Mouse (Mus musculus) heart, postnatal 14 days (tissue): Measurements from ENCODE around the gene Hdc. TPM values are rescaled to one million over a fixed set of nuclear protein-coding genes. Genes with fewer than 3 reads are reported as not detected.
A peak's percentile ranks its signal among the peaks of the same experiment; 100 is the strongest.

Source experiments
- DNase-seq, 2 experiments: peaks; one replicate each; pipeline ENCODE4 v3.0.0; 2021 to 2022
- intact Hi-C: fragments of 180-260 bp; cut with DNase I; formaldehyde crosslinking; loops from one replicate; pipeline ENCODE4 v1.15.1; 2025
- total RNA-seq, 2 experiments: library from RNA; stranded (reverse); gene quantifications; 2 replicates each; pipeline ENCODE4 v1.2.3; 2021

The Hdc gene
- total RNA-seq, 2 experiments from 2014 or later, result 2.6 to 3.2 TPM

DNA sequence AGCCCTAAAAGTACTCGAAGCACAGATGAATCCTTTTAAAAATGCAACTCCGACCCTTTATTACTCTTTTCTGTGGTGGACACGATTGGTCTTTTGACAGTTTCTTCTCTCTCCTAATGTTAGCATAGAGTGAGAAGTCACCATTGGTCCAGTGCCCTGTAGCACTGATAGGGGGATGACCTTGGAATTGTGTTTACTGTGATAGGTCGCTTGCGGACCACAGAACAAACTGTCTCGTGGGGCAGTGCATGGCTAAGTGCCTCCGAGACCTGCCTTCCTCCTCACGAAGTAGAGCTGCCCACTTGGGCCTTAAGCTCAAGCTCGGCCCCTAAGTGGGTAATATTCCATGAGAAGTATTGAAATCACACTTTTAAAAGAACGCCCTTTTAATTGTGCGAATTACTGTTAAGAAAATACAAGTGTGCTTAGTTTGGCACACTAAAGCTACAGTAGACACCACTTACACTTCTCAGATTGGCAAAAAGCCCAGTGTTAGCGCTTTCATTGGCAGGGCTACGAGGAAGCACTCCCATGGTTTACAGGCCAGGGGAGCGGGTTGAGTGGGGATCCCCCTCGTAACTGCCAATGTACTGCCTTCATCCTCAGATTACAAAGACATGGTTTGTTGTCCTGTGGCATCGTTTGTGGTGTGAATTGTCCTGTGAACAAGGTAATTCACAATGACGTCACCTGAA is 55.5 kb downstream of the Hdc start:
- DNase-seq, result peak in 1 of 2 experiments; percentile 39
- intact Hi-C loops, result no loop called here

DNA sequence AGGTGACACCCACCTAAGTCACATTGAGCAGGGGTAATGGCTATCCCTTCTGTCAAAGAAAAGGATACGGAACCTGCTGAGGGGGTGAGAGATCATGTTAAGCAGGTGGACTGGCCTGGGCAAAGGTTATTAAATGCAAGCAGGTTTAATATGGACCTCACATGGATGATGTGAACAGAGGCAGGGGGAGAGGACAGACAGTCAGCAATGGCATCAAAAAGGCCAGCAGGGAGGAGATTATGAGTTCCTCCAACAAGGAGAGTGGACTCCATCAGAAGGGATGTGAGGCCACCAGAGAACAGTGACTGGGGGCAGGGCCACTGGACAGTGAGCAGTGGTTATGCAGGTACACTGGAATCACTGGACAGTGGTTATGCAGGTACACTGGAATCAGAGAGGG is 59.0 kb downstream of the Hdc start:
- intact Hi-C loops, result no loop called here
- DNase-seq, result no peak

DNA sequence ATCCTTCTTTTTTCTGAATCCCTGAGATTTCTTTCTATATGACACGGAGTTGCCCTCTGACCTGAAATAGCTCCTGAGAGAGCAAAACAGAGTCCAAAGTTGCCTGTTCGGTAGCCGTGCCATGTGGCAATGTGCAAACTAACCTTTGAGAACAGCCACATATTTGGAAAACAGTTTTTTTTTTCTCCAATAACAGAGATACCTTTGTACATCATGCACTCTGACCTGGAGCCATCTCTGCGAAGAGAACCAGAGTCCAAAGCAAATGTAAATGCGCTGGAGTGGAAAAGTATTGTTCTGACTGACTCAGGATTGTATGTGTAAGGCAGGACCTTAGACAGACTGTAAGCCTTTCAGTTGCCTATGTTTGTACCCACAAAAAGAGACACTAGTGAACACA is 63.6 kb downstream of the Hdc start:
- intact Hi-C loops, result no loop called here
- no peak for DNase-seq

DNA sequence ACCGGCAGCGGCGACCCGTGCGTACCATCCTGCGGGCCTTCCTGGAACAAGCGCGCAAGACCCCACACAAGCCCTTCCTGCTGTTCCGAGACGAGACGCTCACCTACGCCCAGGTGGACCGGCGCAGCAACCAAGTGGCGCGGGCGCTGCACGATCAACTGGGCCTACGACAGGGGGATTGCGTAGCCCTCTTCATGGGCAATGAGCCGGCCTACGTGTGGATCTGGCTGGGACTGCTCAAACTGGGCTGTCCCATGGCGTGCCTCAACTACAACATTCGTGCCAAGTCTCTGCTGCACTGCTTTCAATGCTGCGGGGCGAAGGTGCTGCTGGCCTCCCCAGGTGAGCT is 65.8 kb downstream of the Hdc start:
- DNase-seq, result no peak
- intact Hi-C loops, result no loop called here

DNA sequence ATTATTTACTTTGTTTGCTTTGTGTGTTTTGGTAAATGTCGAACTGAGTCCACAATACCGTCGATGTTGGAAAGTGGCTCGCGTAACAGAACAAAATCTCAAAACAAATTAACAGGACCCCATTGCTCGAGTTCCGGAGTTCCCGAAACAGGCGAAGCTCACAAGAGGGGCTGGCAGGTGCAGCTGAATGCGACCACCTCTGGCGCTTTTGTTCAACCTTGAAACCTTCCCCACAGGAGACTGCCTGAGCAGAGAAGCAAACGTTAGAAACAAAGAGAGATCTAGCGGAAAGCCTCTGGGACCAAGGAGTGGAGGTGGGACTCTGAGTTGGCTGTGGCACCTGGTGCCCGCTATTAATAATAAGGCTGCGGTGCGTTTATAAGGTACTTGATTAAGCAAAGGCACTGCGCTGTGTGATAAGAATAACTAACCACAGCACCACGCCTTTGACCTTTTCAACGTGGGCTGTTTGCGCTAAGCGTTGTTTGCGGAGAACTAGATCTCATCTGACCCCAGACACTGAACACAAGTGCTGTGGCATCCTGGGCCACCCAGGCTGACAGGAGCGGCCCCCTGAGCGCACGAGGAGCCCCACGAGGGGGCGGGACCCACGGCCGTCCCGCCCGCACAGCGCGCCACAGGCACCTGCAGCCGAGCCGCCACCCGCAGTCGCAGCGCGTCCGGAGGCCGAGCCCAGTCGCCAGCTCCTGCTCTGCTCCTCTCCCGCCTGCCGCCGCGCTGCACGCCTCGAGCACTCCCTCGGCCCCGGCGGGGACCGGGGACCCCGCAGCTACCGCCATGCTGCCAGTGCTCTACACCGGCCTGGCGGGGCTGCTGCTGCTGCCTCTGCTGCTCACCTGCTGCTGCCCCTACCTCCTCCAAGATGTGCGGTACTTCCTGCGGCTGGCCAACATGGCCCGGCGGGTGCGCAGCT is 66.5 kb downstream of the Hdc start, which contains the start of gene Slc27a2:
Gene Slc27a2, plus strand, starts transcription at position 51 of the 934 bp plus-strand sequence.
- DNase-seq, result peak; percentile 11 to 19
- intact Hi-C loops, result no loop called here

DNA sequence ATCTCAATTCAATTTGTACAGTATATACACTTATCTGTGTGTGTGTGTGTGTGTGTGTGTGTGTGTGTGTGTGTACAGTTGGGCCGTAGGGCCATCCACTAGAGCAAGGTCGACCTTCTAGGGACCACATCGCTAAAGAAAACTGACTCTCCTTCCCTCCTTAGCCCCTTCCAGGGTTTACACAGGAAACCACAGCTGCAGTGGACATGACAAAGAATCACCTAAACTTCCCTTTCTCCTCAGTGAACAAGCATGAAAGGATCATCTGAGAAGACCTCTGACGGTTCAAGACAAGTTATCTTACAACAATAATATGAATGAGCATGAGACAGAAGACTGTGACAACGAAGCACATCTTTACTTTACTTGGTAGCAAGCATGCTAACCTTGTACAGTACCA is 67.2 kb downstream of the Hdc start:
- no peak for DNase-seq
- intact Hi-C loops, result no loop called here

DNA sequence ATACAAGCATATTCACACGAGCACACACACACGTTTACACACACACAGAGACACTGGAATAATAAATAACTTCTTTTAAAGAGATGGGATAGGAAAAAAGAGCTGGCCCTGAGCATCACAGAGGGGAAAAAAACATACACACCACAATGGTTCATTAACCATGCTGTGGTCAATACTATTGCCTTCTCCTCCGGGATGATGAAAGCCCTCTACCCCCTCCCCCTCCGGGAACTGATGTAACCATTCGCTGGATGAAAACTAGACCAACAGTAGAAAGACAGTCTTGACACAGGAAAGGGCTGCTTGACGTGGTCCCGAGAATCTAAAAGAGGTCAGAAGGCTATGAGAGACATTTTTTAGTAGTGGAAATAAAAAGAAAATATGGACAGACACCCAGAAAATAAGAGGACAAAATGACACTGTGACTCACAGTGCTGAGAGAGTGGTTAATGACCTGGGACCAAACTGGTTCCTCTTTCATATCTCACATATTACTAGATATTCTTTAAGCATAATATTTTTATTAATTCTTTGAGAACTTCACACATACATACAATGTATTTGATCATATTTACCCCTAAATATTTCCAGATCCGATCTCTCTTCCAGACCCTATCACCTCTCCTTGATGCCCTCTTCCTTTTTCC is 67.7 kb downstream of the Hdc start:
- intact Hi-C loops, result no loop called here
- no peak for DNase-seq

DNA sequence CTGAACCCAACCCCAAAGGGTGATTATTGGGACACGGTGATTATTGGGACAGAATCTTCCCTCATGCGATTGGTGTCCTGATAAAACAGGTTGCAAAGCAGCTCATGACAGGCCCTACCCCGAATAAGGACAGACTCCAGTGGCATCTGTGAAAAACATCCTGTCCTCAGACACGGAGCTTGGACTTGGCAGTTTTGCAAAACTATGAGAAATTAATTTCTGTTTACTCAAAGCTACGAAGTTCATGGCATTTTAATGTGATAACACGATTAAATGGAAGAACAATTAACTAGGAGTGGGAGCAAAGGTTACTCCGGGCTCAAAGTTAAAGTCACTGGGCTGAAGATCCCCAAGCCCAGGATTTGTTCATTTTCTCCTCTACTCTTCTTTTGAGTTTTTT is 69.4 kb downstream of the Hdc start:
- intact Hi-C loops, result no loop called here

DNA sequence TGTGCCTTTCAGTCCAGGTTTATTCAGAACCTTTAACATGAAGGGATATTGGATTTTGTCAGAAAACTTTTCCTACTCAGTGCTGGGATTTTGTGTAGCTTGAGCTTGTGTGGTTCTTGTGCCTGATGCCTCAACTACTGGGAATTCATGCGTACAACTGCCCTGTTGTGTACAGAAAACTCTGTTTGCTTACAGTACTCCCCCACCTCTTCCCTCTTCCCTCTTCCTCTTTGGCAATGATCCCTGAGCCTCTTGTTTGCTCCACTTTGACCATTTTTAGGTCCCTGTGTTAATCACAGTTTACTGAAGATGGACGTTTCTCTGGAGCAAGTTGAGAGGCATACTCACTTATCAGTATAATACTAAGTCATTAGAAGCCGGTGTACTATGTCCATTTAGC is 72.7 kb downstream of the Hdc start:
- DNase-seq, result no peak
- intact Hi-C loops, result no loop called here

More for the DNA sequence above, 69.4 kb downstream of the Hdc start:
- DNase-seq, result no peak

DNA sequence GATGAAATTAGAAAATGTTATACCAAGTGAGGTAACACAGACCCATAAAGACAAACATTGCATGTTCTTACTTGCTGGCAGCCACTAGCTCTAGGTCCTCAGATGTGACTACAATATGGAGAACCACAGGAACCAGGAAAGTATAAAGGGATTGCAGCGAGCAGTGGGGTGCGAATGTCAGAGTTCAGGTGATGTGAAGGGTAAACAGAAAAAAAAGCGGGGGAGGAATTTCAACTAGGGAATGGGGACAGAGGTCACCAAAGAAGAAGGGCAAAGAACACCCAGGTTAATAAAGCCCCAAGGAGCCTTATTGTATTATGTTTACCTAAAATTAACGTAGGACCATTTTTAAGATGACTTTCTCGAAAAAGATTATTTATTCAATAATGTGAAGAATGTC is 73.8 kb downstream of the Hdc start:
- intact Hi-C loops, result no loop called here
- DNase-seq, result no peak

Other genes with a start within 250 kb of the Hdc start
- gene Atp8b4, start 118.6 kb downstream of the Hdc start, total RNA-seq, result under 1 TPM; 0.41 to 0.76 TPM
- gene Slc27a2, start 66.9 kb downstream of the Hdc start, total RNA-seq, result 1 to 10 TPM in 1 of 2 experiments, not detected in 1; 1.2 TPM
- 10 to 100 TPM; 14.2 to 17.4 TPM for gene Gabpb1, start 57.0 kb upstream of the Hdc start, total RNA-seq
- gene Usp8, start 88.0 kb upstream of the Hdc start, total RNA-seq, result 10 to 100 TPM; 29.3 to 31.9 TPM
- gene Usp50, start 164.2 kb upstream of the Hdc start, total RNA-seq, result under 1 TPM in 1 of 2 experiments, not detected in 1; 0.17 TPM